Mouse (Mus musculus): ENCODE data around the gene Sptbn1. TPM values are rescaled to one million over a fixed set of nuclear protein-coding genes. Genes with fewer than 3 reads are reported as not detected.

Sptbn1 gene
- total and polyA plus RNA-seq, 3 experiments = 7.7 to 95.8 (median 84.1) TPM

DNA sequence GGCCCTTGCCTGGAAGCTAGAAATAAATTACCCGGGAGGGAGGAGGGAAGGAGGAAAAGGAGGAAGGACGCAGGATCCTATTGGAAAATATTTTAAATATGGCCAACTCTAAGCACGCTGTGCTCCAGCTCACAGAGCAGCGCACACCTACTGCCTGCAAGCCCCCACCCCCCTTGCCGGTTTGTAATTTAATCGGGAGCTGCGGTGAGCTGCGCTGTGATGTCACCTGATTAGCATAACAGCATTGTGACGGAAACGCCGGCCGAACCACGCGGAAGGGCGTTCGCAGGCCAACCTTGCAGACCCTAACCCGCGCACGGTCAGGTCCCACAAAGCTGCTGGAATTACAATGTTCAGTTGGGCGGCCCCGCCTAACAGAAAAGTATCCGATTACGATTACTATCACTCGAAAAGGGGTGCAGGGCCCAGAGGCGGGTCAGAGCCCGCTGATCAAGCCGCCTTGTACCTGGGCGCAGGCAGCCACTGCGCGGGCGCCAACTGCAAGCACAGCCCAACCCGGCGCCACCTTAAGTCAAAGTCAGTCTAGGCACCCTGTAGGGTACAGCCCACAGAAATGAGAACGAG is 69.8 kb downstream of the Sptbn1 start:
- Histone ChIP-seq H3K4me1 (ENCODE audit: insufficient read depth, low read depth, low read length) (peaks cover 44% of the 10 kb centered on the region), H3K27me3 (ENCODE audit: insufficient read depth, low read length) (peaks cover 16% of the 10 kb centered on the region), H3K9me3 (replicated peaks) (peaks cover 4% of the 10 kb centered on the region; the same call in 1 of the 2 replicates), H3K4me3 (ENCODE audit: low read depth, low read length) (peak overlapping the region; percentile 80), H3K36me3 (replicated peaks) (no peaks in the 10 kb centered on the region)
- ATAC-seq (ENCODE audit: extremely low read depth, insufficient number of reproducible peaks, low FRiP score, poor library complexity, severe bottlenecking) (peak; percentile 78), DNase-seq (ENCODE audit: low spot score) (peak; percentile 73)
- TF ChIP-seq GATA2 (IDR thresholded peaks at IDR 0.05; ENCODE audit: borderline replicate concordance, low read depth, low read length) (no peak), TAL1 (conservative IDR thresholded peaks at IDR 0.05; ENCODE audit: low read depth, low read length) (no peak), CTCF (IDR thresholded peaks at IDR 0.05; ENCODE audit: low read depth, low read length) (no peak), POLR2AphosphoS5 (IDR thresholded peaks at IDR 0.05; ENCODE audit: insufficient replicate concordance, low read depth, low read length) (no peak), GATA1 (IDR thresholded peaks at IDR 0.05; ENCODE audit: borderline replicate concordance, low read length) (no peak)

DNA sequence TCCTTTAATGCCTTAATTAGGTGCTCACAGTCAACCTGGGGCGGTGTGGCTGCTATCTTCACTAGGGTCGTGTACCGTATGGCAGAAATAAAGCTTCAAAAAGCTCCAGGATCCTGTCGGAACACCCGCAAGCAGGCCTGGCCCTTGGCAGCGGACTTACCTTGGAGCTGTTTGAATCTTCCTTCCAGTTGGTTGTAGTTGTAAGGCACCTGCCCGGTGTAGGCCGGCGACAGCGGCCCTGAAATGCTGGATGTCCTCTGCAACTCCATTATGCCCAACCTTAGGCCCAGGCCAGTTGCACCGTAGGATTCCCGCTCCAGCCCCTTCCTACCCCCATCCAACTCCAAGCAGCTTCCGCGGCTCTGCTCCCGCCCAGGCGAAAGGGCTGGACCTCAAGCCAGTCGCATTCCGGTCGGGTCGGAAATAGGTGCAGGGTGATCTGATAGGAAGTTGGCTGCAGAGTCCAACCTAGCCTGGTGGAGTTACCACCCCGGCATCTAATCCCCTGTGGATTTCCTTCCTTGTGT is 70.3 kb downstream of the Sptbn1 start:
- peak overlapping the region; percentile 80 for H3K4me3 ChIP-seq (ENCODE audit: low read depth, low read length)
- TF ChIP-seq GATA2 (IDR thresholded peaks at IDR 0.05; ENCODE audit: borderline replicate concordance, low read depth, low read length) (no peak), GATA1 (IDR thresholded peaks at IDR 0.05; ENCODE audit: borderline replicate concordance, low read length) (no peak), CTCF (IDR thresholded peaks at IDR 0.05; ENCODE audit: low read depth, low read length) (no peak), POLR2AphosphoS5 (IDR thresholded peaks at IDR 0.05; ENCODE audit: insufficient replicate concordance, low read depth, low read length) (no peak), TAL1 (conservative IDR thresholded peaks at IDR 0.05; ENCODE audit: low read depth, low read length) (no peak)
- peaks cover 44% of the 10 kb centered on the region for H3K4me1 ChIP-seq (ENCODE audit: insufficient read depth, low read depth, low read length)
- peak; percentile 15 for DNase-seq (ENCODE audit: low spot score)
- ATAC-seq (ENCODE audit: extremely low read depth, insufficient number of reproducible peaks, low FRiP score, poor library complexity, severe bottlenecking) = peak; percentile 30; the same call in 1 of the 2 replicates
- H3K36me3 ChIP-seq (replicated peaks) = no peaks in the 10 kb centered on the region
- H3K27me3 ChIP-seq (ENCODE audit: insufficient read depth, low read length) = peaks cover 11% of the 10 kb centered on the region; the same call in 1 of the 2 replicates
- H3K9me3 ChIP-seq (replicated peaks) = peaks cover 4% of the 10 kb centered on the region; the same call in 1 of the 2 replicates

DNA sequence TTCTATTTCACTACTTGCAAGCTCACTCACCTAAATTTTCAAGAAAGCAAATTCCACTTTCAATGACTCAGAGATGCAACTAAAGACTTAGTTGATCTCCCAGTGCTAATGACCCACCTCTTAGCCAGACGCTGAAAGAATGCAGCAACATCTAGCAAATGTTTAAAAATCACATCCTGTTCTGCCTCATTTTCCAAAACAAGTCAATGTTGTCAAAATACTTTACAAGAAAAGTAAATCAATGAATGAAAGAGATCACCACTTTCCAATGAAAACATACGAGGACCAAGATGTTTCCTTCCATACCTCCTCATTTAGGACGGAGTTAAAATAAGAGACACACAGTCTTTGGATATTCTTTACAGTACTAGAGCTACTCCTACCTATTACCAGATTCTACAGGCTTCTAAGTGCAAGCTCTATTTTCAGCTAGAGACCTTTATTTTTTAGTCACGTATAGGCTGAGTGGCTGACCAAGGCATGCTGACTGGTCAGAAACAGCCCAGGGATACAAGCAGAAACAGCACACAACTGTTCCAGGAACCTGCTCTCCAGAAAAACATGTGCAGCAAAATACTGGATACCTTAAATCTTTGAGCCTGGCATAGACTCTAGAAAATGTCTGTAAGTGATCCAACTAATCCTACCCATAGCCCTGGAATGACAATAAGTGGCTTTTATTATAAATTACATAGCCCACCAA is 71.5 kb downstream of the Sptbn1 start:
- H3K9me3 ChIP-seq (replicated peaks) = no peaks in the 10 kb centered on the region
- H3K4me1 ChIP-seq (ENCODE audit: insufficient read depth, low read depth, low read length) = peaks cover 44% of the 10 kb centered on the region
- no peaks in the 10 kb centered on the region for H3K36me3 ChIP-seq (replicated peaks)
- ATAC-seq (ENCODE audit: extremely low read depth, insufficient number of reproducible peaks, low FRiP score, poor library complexity, severe bottlenecking) (no peak), DNase-seq (ENCODE audit: low spot score) (no peak)
- H3K27me3 ChIP-seq (ENCODE audit: insufficient read depth, low read length) = peaks cover 5% of the 10 kb centered on the region; the same call in 1 of the 2 replicates
- peak overlapping the region; percentile 80 for H3K4me3 ChIP-seq (ENCODE audit: low read depth, low read length)
- TF ChIP-seq POLR2AphosphoS5 (IDR thresholded peaks at IDR 0.05; ENCODE audit: insufficient replicate concordance, low read depth, low read length) = no peak
- TF ChIP-seq GATA2 (IDR thresholded peaks at IDR 0.05; ENCODE audit: borderline replicate concordance, low read depth, low read length) = no peak
- no peak for TF ChIP-seq GATA1 (IDR thresholded peaks at IDR 0.05; ENCODE audit: borderline replicate concordance, low read length)
- no peak for TF ChIP-seq CTCF (IDR thresholded peaks at IDR 0.05; ENCODE audit: low read depth, low read length)
- TF ChIP-seq TAL1 (conservative IDR thresholded peaks at IDR 0.05; ENCODE audit: low read depth, low read length) = no peak

DNA sequence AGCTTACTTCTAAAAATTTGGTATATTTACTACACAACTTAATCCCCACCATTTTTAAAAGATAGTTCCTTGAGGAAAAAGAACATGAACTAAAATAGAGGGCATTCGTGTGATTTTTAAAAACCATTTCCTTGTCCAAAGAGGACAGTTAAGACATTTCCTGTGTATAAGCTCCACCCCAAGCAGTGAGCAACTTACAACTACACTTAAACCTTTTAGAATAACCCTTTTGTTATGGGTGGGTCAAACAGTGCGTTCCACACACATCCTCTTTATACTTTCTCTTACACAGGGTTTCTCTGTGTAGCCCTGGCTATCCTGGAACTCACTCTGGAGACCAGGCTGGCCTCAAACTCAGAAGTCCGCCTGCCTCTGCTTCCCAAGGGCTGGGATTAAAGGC is 72.2 kb downstream of the Sptbn1 start:
- peak overlapping the region; percentile 30; the same call in 1 of the 2 replicates for H3K4me3 ChIP-seq (ENCODE audit: low read depth, low read length)
- H3K4me1 ChIP-seq (ENCODE audit: insufficient read depth, low read depth, low read length) = peaks cover 44% of the 10 kb centered on the region
- H3K9me3 ChIP-seq (replicated peaks) = no peaks in the 10 kb centered on the region
- peaks cover 5% of the 10 kb centered on the region; the same call in 1 of the 2 replicates for H3K27me3 ChIP-seq (ENCODE audit: insufficient read depth, low read length)
- H3K36me3 ChIP-seq (replicated peaks) = no peaks in the 10 kb centered on the region
- TF ChIP-seq GATA1 (IDR thresholded peaks at IDR 0.05; ENCODE audit: borderline replicate concordance, low read length) (no peak), TAL1 (conservative IDR thresholded peaks at IDR 0.05; ENCODE audit: low read depth, low read length) (no peak)
- DNase-seq (ENCODE audit: low spot score) = no peak
- no peak for ATAC-seq (ENCODE audit: extremely low read depth, insufficient number of reproducible peaks, low FRiP score, poor library complexity, severe bottlenecking)

DNA sequence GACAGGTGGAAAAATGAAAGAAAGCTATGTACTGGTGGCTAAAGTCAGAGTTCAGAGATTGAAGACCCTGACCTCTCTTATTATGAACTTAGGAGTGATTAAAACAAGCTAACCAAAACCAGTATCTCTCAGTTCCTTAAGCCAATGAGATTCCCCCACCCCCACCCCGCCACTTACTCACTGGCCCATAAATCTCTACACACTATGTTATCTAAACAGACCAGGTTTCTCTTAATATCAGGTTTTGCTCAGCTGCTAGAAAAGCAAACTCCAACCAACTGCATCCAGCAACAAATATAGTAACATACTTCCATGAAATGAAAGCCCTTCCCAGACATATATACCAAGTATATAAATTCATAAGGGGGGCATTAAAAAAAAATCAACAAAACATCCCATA is 73.2 kb downstream of the Sptbn1 start:
- H3K36me3 ChIP-seq (replicated peaks) = peaks cover 4% of the 10 kb centered on the region
- H3K4me1 ChIP-seq (ENCODE audit: insufficient read depth, low read depth, low read length) = peaks cover 47% of the 10 kb centered on the region
- TF ChIP-seq TAL1 (conservative IDR thresholded peaks at IDR 0.05; ENCODE audit: low read depth, low read length) = peak; percentile 52; the same call in 1 of the 2 replicates
- no peak for TF ChIP-seq CTCF (IDR thresholded peaks at IDR 0.05; ENCODE audit: low read depth, low read length)
- no peak for TF ChIP-seq GATA2 (IDR thresholded peaks at IDR 0.05; ENCODE audit: borderline replicate concordance, low read depth, low read length)
- H3K4me3 ChIP-seq (ENCODE audit: low read depth, low read length) = no peak overlapping the region
- H3K27me3 ChIP-seq (ENCODE audit: insufficient read depth, low read length) = no peaks in the 10 kb centered on the region
- ATAC-seq (ENCODE audit: extremely low read depth, insufficient number of reproducible peaks, low FRiP score, poor library complexity, severe bottlenecking) = peak; percentile 38; the same call in 1 of the 2 replicates
- H3K9me3 ChIP-seq (replicated peaks) = no peaks in the 10 kb centered on the region
- peak; percentile 17 for DNase-seq (ENCODE audit: low spot score)

DNA sequence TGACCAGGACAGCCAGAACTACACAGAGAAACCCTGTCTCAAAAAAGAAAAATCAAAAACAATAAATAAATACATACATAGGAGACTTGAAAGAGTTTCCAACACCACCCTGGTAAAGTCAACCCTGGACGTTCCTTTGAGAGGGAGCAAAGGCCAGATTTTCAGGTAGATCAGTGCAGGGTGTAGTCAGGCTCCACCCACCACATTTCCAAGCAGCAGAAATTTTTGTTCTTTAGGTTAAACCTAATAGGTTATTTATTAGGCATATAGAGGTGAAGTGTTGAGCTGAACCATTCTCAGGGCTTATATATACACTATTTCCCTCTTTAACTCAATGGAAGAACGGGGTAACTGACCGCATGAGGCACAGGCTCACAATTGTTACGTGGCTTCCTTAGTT is 77.0 kb downstream of the Sptbn1 start:
- TF ChIP-seq CTCF (IDR thresholded peaks at IDR 0.05; ENCODE audit: low read depth, low read length) = no peak
- no peak for TF ChIP-seq TAL1 (conservative IDR thresholded peaks at IDR 0.05; ENCODE audit: low read depth, low read length)
- TF ChIP-seq GATA2 (IDR thresholded peaks at IDR 0.05; ENCODE audit: borderline replicate concordance, low read depth, low read length) = no peak
- TF ChIP-seq POLR2AphosphoS5 (IDR thresholded peaks at IDR 0.05; ENCODE audit: insufficient replicate concordance, low read depth, low read length) = no peak
- TF ChIP-seq GATA1 (IDR thresholded peaks at IDR 0.05; ENCODE audit: borderline replicate concordance, low read length) = no peak
- ATAC-seq (ENCODE audit: extremely low read depth, insufficient number of reproducible peaks, low FRiP score, poor library complexity, severe bottlenecking) = no peak
- Histone ChIP-seq H3K9me3 (replicated peaks) (no peaks in the 10 kb centered on the region), H3K27me3 (ENCODE audit: insufficient read depth, low read length) (no peaks in the 10 kb centered on the region), H3K4me3 (ENCODE audit: low read depth, low read length) (no peak overlapping the region), H3K36me3 (replicated peaks) (peaks cover 6% of the 10 kb centered on the region), H3K4me1 (ENCODE audit: insufficient read depth, low read depth, low read length) (peaks cover 39% of the 10 kb centered on the region)
- no peak for DNase-seq (ENCODE audit: low spot score)

Data from G1E (cell line).